Mouse (Mus musculus) stomach, postnatal 0 days (tissue): ENCODE measurements around the gene Cmya5.

ENCODE experiments used
- CTCF ChIP-seq: IDR thresholded peaks from 2 replicates; pipeline ENCODE4 v1.5.1; 2016; ENCODE audit warnings: antibody characterized with exemption, low read depth, mild to moderate bottlenecking, moderate library complexity
- EP300 ChIP-seq: optimal IDR thresholded peaks from 2 replicates; pipeline ENCODE3; 2016; ENCODE audit warnings: antibody characterized with exemption

DNA sequence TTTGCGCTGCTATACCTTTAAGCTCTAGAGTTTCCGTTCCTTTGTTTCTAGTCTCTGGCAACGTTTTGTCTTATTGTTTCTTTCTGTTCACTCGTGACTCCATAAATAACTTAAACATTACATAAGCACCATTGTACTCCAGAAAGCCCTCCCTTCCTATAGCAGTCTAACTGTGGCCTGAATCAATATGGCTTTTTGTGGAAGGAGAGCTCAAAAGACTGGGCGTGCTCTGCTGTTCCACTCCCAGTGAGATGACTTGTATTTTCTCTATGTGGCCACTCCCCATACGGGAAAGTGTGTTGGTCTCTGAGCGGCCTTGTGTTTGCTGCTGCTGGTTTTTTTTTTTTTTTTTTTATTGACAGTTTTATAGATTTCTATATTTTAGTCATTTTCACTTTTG lies 27.3 kb downstream of the Cmya5 start:
- TF ChIP-seq CTCF, result no peak
- TF ChIP-seq EP300, result no peak
